Mouse (Mus musculus): ENCODE data around the gene Gm20547. TPM values are rescaled to one million over a fixed set of nuclear protein-coding genes. Genes with fewer than 3 reads are reported as not detected.

The Gm20547 gene
- total and polyA plus RNA-seq, 3 experiments: 0.03 TPM; not detected in 2

- TF ChIP-seq MAZ (IDR thresholded peaks at IDR 0.05; ENCODE audit: low read depth, low read length) (peak; percentile 81), HCFC1 (IDR thresholded peaks at IDR 0.05; ENCODE audit: low read depth, low read length) (peak; percentile 65), ZC3H11A (IDR thresholded peaks at IDR 0.05; ENCODE audit: low read depth, low read length) (no peak), RAD21 (IDR thresholded peaks at IDR 0.05; ENCODE audit: low read depth, low read length) (no peak), USF1 (IDR thresholded peaks at IDR 0.05; ENCODE audit: low read depth, low read length) (peak; percentile 92), ETS1 (IDR thresholded peaks at IDR 0.05; ENCODE audit: low read depth, low read length) (no peak), CHD2 (IDR thresholded peaks at IDR 0.05; ENCODE audit: low read length) (no peak), POLR2AphosphoS5 (IDR thresholded peaks at IDR 0.05; ENCODE audit: borderline replicate concordance, low read depth, low read length) (no peak), RCOR1 (IDR thresholded peaks at IDR 0.05; ENCODE audit: low read depth, low read length) (no peak), ELF1 (IDR thresholded peaks at IDR 0.05; ENCODE audit: low read depth, low read length) (no peak), TCF12 (IDR thresholded peaks at IDR 0.05; ENCODE audit: low read depth, low read length) (no peak), SMC3 (IDR thresholded peaks at IDR 0.05; ENCODE audit: low read depth, low read length) (no peak), POLR2A (IDR thresholded peaks at IDR 0.05; ENCODE audit: control insufficient read depth in 1 of 2, insufficient read depth in 1 of 2, low read depth in 1 of 2, low read length in 2 of 2, poor library complexity in 1 of 2) (peak in 1 of 2 experiments; percentile 77; a peak in 1 of 4 replicates), MAX (IDR thresholded peaks at IDR 0.05; ENCODE audit: low read length) (peak; percentile 91), UBTF (IDR thresholded peaks at IDR 0.05; ENCODE audit: borderline replicate concordance, insufficient read depth, low read depth, low read length) (no peak)
Observed at GRCm38 (mm10) chr17:34898160-34898586, 16.3 kb upstream of the Gm20547 start, which contains the start of the genes C2 and Ehmt2 (continued).

DNA sequence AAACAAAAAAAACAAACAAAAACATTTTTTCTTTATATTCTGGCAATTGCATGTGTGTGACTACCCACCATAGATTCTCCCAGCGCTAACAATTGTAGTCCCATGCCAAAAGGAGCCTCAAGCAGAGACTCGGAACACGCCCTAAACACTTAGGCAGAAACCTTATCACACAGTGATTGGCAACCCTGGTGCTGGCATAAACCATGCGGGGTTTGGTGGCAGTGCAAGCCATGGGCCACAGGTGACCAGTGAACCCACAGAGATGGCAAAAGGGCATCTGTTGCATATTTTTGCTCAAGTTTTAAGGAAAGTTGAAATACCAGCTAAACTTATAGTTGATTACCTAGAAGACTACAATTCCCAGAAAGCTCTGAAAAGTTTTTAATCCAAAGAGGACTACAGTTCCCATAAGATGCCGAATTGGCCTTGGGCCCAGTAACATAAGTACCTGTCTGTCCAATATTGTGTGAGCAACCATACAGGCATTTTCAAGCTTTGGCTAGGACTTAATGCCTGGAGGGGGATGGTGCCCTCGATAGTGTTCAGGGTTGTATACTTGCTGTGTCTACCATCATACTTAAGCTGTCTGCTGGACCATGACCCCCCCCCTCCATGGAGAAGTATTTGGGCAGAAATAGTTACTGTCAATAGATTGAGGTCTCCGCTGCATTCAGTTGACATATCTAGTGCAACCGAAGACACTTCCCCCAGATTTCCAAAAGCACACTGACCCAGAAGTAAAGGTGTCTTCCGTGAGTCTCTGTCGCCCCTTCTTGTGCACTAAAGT lies 15.7 kb upstream of the Gm20547 start:
- H3K36me3 ChIP-seq (ENCODE audit: control insufficient read depth in 1 of 2, insufficient read depth in 2 of 2, low read length in 2 of 2): peaks cover 2 to 17% of the 10 kb centered on the region in 2 experiments; a peak in 3 of 4 replicates
- DNase-seq (ENCODE audit: low read depth, low spot score): peak; percentile 79
- H3K27me3 ChIP-seq (ENCODE audit: control insufficient read depth in 1 of 2, insufficient read depth in 2 of 2, low read length in 2 of 2): no peaks in the 10 kb centered on the region
- no peaks in the 10 kb centered on the region for H3K9me3 ChIP-seq (replicated peaks; ENCODE audit: insufficient read depth, low read length)
- peak overlapping the region; percentile 86 for H3K9ac ChIP-seq (ENCODE audit: control insufficient read depth, low read depth, low read length, poor library complexity, severe bottlenecking)
- H3K79me2 ChIP-seq (ENCODE audit: control insufficient read depth, insufficient read depth, low read length, poor library complexity): peaks cover 34% of the 10 kb centered on the region
- peaks cover 0 to 21% of the 10 kb centered on the region in 2 experiments; a peak in 3 of 4 replicates for H3K4me1 ChIP-seq (ENCODE audit: control insufficient read depth in 1 of 2, insufficient read depth in 2 of 2, low read length in 2 of 2)
- H3K27ac ChIP-seq (ENCODE audit: control insufficient read depth, low read depth, low read length): peak overlapping the region; percentile 90
- peak overlapping the region; percentile 65 to 88 for H3K4me3 ChIP-seq (ENCODE audit: control insufficient read depth in 1 of 2, insufficient read depth in 1 of 2, low read depth in 2 of 2, low read length in 2 of 2)
- TF ChIP-seq ZMIZ1 (IDR thresholded peaks at IDR 0.05; ENCODE audit: low read depth, low read length): peak; percentile 38; the same call in 1 of the 2 replicates
- TF ChIP-seq KAT2A (conservative IDR thresholded peaks at IDR 0.05; ENCODE audit: low read depth, low read length): peak; percentile 58
- TF ChIP-seq USF2 (IDR thresholded peaks at IDR 0.05; ENCODE audit: borderline replicate concordance in 1 of 2, insufficient read depth in 1 of 2, low read depth in 1 of 2, low read length in 2 of 2): no peak
- 0 out of 2 replicates have a peak, but pooled peaks have one; percentile 10 for TF ChIP-seq SMC3 (IDR thresholded peaks at IDR 0.05; ENCODE audit: low read depth, low read length)
- no peak for TF ChIP-seq ELF1 (IDR thresholded peaks at IDR 0.05; ENCODE audit: low read depth, low read length)
- no peak for TF ChIP-seq E2F4 (IDR thresholded peaks at IDR 0.05; ENCODE audit: borderline replicate concordance, low read depth, low read length)
- TF ChIP-seq ZC3H11A (IDR thresholded peaks at IDR 0.05; ENCODE audit: low read depth, low read length): no peak
- TF ChIP-seq ZKSCAN1 (IDR thresholded peaks at IDR 0.05; ENCODE audit: low read depth, low read length): peak; percentile 51; the same call in 1 of the 2 replicates
- 0 out of 2 replicates have a peak, but pooled peaks have one; percentile 21 for TF ChIP-seq TCF12 (IDR thresholded peaks at IDR 0.05; ENCODE audit: low read depth, low read length)
- TF ChIP-seq RCOR1 (IDR thresholded peaks at IDR 0.05; ENCODE audit: low read depth, low read length): peak; percentile 42; the same call in 1 of the 2 replicates
- peak; percentile 35; the same call in 1 of the 2 replicates for TF ChIP-seq BHLHE40 (IDR thresholded peaks at IDR 0.05; ENCODE audit: borderline replicate concordance, low read depth, low read length)
- TF ChIP-seq POLR2AphosphoS2 (IDR thresholded peaks at IDR 0.05; ENCODE audit: low read length): peak; percentile 64
- 0 out of 2 replicates have a peak, but pooled peaks have one; percentile 11 for TF ChIP-seq MAFK (IDR thresholded peaks at IDR 0.05; ENCODE audit: borderline replicate concordance, low read depth, low read length)
- TF ChIP-seq POLR2AphosphoS5 (IDR thresholded peaks at IDR 0.05; ENCODE audit: borderline replicate concordance, low read depth, low read length): 0 out of 2 replicates have a peak, but pooled peaks have one; percentile 57
- peak; percentile 42 for TF ChIP-seq TBP (IDR thresholded peaks at IDR 0.05; ENCODE audit: low read depth, low read length)
- no peak for TF ChIP-seq CTCF (IDR thresholded peaks at IDR 0.05 in 2 of 3, conservative IDR thresholded peaks at IDR 0.05 in 1 of 3; ENCODE audit: control insufficient read depth in 1 of 3, insufficient read depth in 1 of 3, low read depth in 2 of 3, low read length in 3 of 3, poor library complexity in 1 of 3, severe bottlenecking in 1 of 3)
- no peak for TF ChIP-seq NRF1 (IDR thresholded peaks at IDR 0.05; ENCODE audit: insufficient read depth, low read depth, low read length, poor library complexity, severe bottlenecking)
- peak; percentile 20; the same call in 1 of the 2 replicates for TF ChIP-seq GATA1 (IDR thresholded peaks at IDR 0.05; ENCODE audit: low read depth, low read length)
- no peak for TF ChIP-seq MEF2A (IDR thresholded peaks at IDR 0.05; ENCODE audit: extremely low read depth, insufficient replicate concordance, low read depth, low read length, poor library complexity, severe bottlenecking)
- 0 out of 2 replicates have a peak, but pooled peaks have one; percentile 68 for TF ChIP-seq CHD1 (IDR thresholded peaks at IDR 0.05; ENCODE audit: low read depth, low read length)
- no peak for TF ChIP-seq ETS1 (IDR thresholded peaks at IDR 0.05; ENCODE audit: low read depth, low read length)
- no peak for TF ChIP-seq NELFE (IDR thresholded peaks at IDR 0.05; ENCODE audit: low read depth, low read length)
- peak; percentile 69 for TF ChIP-seq MAX (IDR thresholded peaks at IDR 0.05; ENCODE audit: low read length)

All from MEL (cell line).